In genomic region chr16:96468011-96468410, GRCm38 (mm10) we compare ENCODE assay signal across 13 mouse cellular contexts. TPM values are rescaled to one million over a fixed set of nuclear protein-coding genes. Genes with fewer than 3 reads are reported as not detected.
DNase-seq lines count a peak whose midpoint lies in the region; ATAC-seq and TF ChIP-seq lines count a peak whose summit lies in the region.
"Had no signal": no experiment of that assay in that cellular context is flagged by ENCODE, and none has a peak within 500 bp of the region (broad histone marks: within the 10 kb centered on the region; RNA-seq: fewer than 3 reads in every experiment).

No protein-coding gene starts in this region.

- TF ChIP-seq CTCF in cortical plate, adult 2 months (IDR thresholded peaks at IDR 0.05; ENCODE audit: extremely low read depth, insufficient read depth, low read length) = no peak
- no peak for TF ChIP-seq CTCF in lung, postnatal 0 days (IDR thresholded peaks at IDR 0.05)

- H3K9me3 ChIP-seq in kidney, embryonic 15.5 days (replicated peaks) = no peaks in the 10 kb centered on the region
- H3K9me3 ChIP-seq in midbrain, embryonic 15.5 days = no peaks in the 10 kb centered on the region
- H3K9me3 ChIP-seq in lung, postnatal 0 days (ENCODE audit: low read length) = no peaks in the 10 kb centered on the region
- H3K9me3 ChIP-seq: intestine, embryonic 15.5 days; limb, embryonic 13.5 days had no signal

- WGBS in kidney, embryonic 15.5 days = 58% methylated on average over 4 of the region's 4 CpGs
- 46% methylated on average over 4 of the region's 4 CpGs for WGBS in midbrain, embryonic 15.5 days
- 46% methylated on average over 4 of the region's 4 CpGs for WGBS in lung, postnatal 0 days

- ATAC-seq in kidney, embryonic 15.5 days (replicated peaks; ENCODE audit: low FRiP score) = no peak
- peak; percentile 15; the same call in 1 of the 2 replicates for ATAC-seq in midbrain, embryonic 15.5 days (replicated peaks)
- ATAC-seq in lung, postnatal 0 days = no peak

- no peak overlapping the region for H3K9ac ChIP-seq in kidney, embryonic 15.5 days
- peak overlapping the region; percentile 24; the same call in 1 of the 2 replicates for H3K9ac ChIP-seq in midbrain, embryonic 15.5 days
- no peak overlapping the region for H3K9ac ChIP-seq in lung, postnatal 0 days (replicated peaks; ENCODE audit: low read depth)
- H3K9ac ChIP-seq: intestine, embryonic 15.5 days; limb, embryonic 13.5 days had no signal

- TF ChIP-seq POLR2A in cortical plate, adult 2 months (IDR thresholded peaks at IDR 0.05; ENCODE audit: extremely low read depth, insufficient read depth, low read length) = no peak

- no peak for TF ChIP-seq EP300 in lung, postnatal 0 days (IDR thresholded peaks at IDR 0.05)

- 0 out of 2 replicates have a peak overlapping the region, but pooled peaks have one; percentile 1 for H3K4me3 ChIP-seq in kidney, embryonic 15.5 days (replicated peaks)
- H3K4me3 ChIP-seq in cortical plate, adult 2 months (ENCODE audit: insufficient read depth, low read length) = peak overlapping the region; percentile 34
- H3K4me3 ChIP-seq in midbrain, embryonic 15.5 days = peak overlapping the region; percentile 40
- no peak overlapping the region for H3K4me3 ChIP-seq in lung, postnatal 0 days (ENCODE audit: low read depth, low read length)
- H3K4me3 ChIP-seq: intestine, embryonic 15.5 days; limb, embryonic 13.5 days had no signal

- DNase-seq in cerebellum, postnatal 10 days = peak; percentile 26 to 41
- DNase-seq in cerebellum, postnatal 14 days = no peak
- DNase-seq in kidney, postnatal 14 days = no peak
- no peak for DNase-seq in lung, postnatal 0 days (ENCODE audit: low spot score)
- no peak for DNase-seq in left cerebral cortex, adult 8-10 months (ENCODE audit: low spot score in 2 of 2)

- H3K36me3 ChIP-seq in kidney, embryonic 15.5 days = no peaks in the 10 kb centered on the region
- H3K36me3 ChIP-seq in midbrain, embryonic 15.5 days (replicated peaks) = no peaks in the 10 kb centered on the region
- no peaks in the 10 kb centered on the region for H3K36me3 ChIP-seq in lung, postnatal 0 days (ENCODE audit: insufficient read depth, low read length)
- H3K36me3 ChIP-seq: intestine, embryonic 15.5 days; limb, embryonic 13.5 days had no signal

- H3K4me2 ChIP-seq in kidney, embryonic 15.5 days = peak overlapping the region; percentile 40; the same call in 1 of the 2 replicates
- H3K4me2 ChIP-seq in midbrain, embryonic 15.5 days = peak overlapping the region; percentile 54
- H3K4me2 ChIP-seq in lung, postnatal 0 days (replicated peaks; ENCODE audit: low read depth, low read length) = no peak overlapping the region
- H3K4me2 ChIP-seq: intestine, embryonic 15.5 days; limb, embryonic 13.5 days had no signal

- H3K27ac ChIP-seq in kidney, embryonic 15.5 days = no peak overlapping the region
- H3K27ac ChIP-seq in cortical plate, adult 2 months (ENCODE audit: insufficient read depth, low read length) = no peak overlapping the region
- peak overlapping the region; percentile 73; the same call in 1 of the 2 replicates for H3K27ac ChIP-seq in midbrain, embryonic 15.5 days
- no peak overlapping the region for H3K27ac ChIP-seq in lung, postnatal 0 days (ENCODE audit: low read length)
- H3K27ac ChIP-seq: intestine, embryonic 15.5 days; limb, embryonic 13.5 days; stomach, postnatal 0 days had no signal

- H3K4me1 ChIP-seq in kidney, embryonic 15.5 days = peaks cover 23% of the 10 kb centered on the region
- 0 out of 2 replicates have a peak, but pooled peaks cover 1% of the 10 kb centered on the region for H3K4me1 ChIP-seq in cortical plate, adult 2 months (ENCODE audit: control insufficient read depth, insufficient read depth, low read length)
- H3K4me1 ChIP-seq in midbrain, embryonic 15.5 days = peaks cover 28% of the 10 kb centered on the region
- no peaks in the 10 kb centered on the region; the same call in 1 of the 2 replicates for H3K4me1 ChIP-seq in lung, postnatal 0 days (ENCODE audit: insufficient read depth, low read depth, low read length)

- H3K27me3 ChIP-seq in kidney, embryonic 15.5 days = peaks cover 20% of the 10 kb centered on the region; the same call in 1 of the 2 replicates
- no peaks in the 10 kb centered on the region for H3K27me3 ChIP-seq in midbrain, embryonic 15.5 days (replicated peaks)
- H3K27me3 ChIP-seq in lung, postnatal 0 days (replicated peaks; ENCODE audit: insufficient read depth, low read length) = no peaks in the 10 kb centered on the region

RNA-seq across cellular contexts. Expression of gene Pcp4, which starts 0.6 kb away (rescaled TPM):
- 82.6 and 86.0 TPM in 2 replicates for polyA plus RNA-seq in kidney, embryonic 15.5 days (2015; fragmentation: Nextera tagmentation; extraction: Ambion mirVana)
- polyA plus RNA-seq in cortical plate, adult 2 months (2012; rRNA removed) = 606 and 753 TPM in 2 replicates
- polyA plus RNA-seq in midbrain, embryonic 15.5 days (2015; fragmentation: Nextera tagmentation; extraction: Ambion mirVana) = 386 and 419 TPM in 2 replicates
- polyA plus RNA-seq in lung, postnatal 0 days (2015; fragmentation: Nextera tagmentation; extraction: Ambion mirVana) = 0.60 and 0.73 TPM in 2 replicates
- total RNA-seq in left cerebral cortex, adult 8-10 months (2022) = 100 to 1,000 TPM; 640 to 706 (median 656) TPM
- polyA plus RNA-seq: heart, postnatal 0 days had no signal

RNA-seq across cellular contexts. Expression of gene Itgb2l, which starts 24.6 kb away (rescaled TPM):
- 0.58 and 0.91 TPM in 2 replicates for polyA plus RNA-seq in kidney, embryonic 15.5 days (2015; fragmentation: Nextera tagmentation; extraction: Ambion mirVana)
- polyA plus RNA-seq in cortical plate, adult 2 months (2012; rRNA removed) = not detected in 2 replicates
- 0.10 TPM in 1 of 2 replicates, not detected in the other for polyA plus RNA-seq in midbrain, embryonic 15.5 days (2015; fragmentation: Nextera tagmentation; extraction: Ambion mirVana)
- 0.93 and 1.3 TPM in 2 replicates for polyA plus RNA-seq in lung, postnatal 0 days (2015; fragmentation: Nextera tagmentation; extraction: Ambion mirVana)
- total RNA-seq in left cerebral cortex, adult 8-10 months (2022) = not detected
- total RNA-seq: layer of hippocampus, postnatal 36 days had no signal
- polyA plus RNA-seq: heart, postnatal 0 days; limb, embryonic 13.5 days had no signal

Comparison
In these comparisons a context has a peak if more than half of its experiments do, and no peak if none do; other contexts are left out.
1. DNase-seq: peak in cerebellum, postnatal 10 days (2 of 2); none in cerebellum, postnatal 14 days (0 of 2), kidney, postnatal 14 days (single experiment), lung, postnatal 0 days (single experiment) and left cerebral cortex, adult 8-10 months (0 of 2).
2. RNA of gene Pcp4, which starts 0.6 kb away (polyA plus RNA-seq): 606 to 753 TPM in cortical plate, adult 2 months, 386 to 419 TPM in midbrain, embryonic 15.5 days and 82.6 to 86.0 TPM in kidney, embryonic 15.5 days; 0.60 to 0.73 TPM in lung, postnatal 0 days; every median in the first group is over 10 times any median in the second.